In the genomic region with DNA sequence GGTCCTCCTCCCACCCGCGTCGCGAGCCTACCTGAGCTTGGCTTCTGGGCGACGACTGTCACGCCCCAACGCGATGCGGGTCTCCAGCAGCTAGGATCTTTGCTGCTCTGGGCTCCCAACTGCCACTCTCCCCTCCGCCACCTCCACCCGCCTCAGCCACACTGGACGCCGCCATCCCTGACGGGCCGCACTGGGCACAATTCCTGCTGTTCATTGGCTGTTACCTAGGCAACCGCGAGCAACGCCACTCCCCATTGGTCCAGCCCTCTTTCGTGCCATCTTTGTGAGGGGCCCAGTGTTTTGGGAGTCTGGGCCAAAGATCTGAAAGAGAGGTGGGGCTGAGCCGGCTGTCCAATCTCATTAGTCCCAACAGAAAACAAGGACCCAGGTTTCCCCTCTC, we compare ENCODE assay signal across 8 mouse cellular contexts. TPM values are rescaled to one million over a fixed set of nuclear protein-coding genes. Genes with fewer than 3 reads are reported as not detected.
DNase-seq lines count a peak whose midpoint lies in the region; ATAC-seq lines count a peak whose summit lies in the region.

A gene (minus strand): TSS at position 192 of the 400 bp plus-strand sequence.

- under 1% methylated on average over 21 of the region's 21 CpGs for WGBS in hindbrain, embryonic 11.5 days
- WGBS in lung, embryonic 16.5 days, result under 1% methylated on average over 21 of the region's 21 CpGs

- H3K4me2 ChIP-seq in hindbrain, embryonic 11.5 days (replicated peaks; ENCODE audit: low read depth, low read length), result peak within 1 kb of the TSS; percentile 86
- peak within 1 kb of the TSS; percentile 77 for H3K4me2 ChIP-seq in lung, embryonic 16.5 days (ENCODE audit: low read depth, low read length)

- ATAC-seq in hindbrain, embryonic 11.5 days (ENCODE audit: low FRiP score), result peak; percentile 82
- peak; percentile 59 for ATAC-seq in lung, embryonic 16.5 days (ENCODE audit: low read depth)

- H3K4me3 ChIP-seq in hindbrain, embryonic 11.5 days (ENCODE audit: low read depth, low read length), result peak within 1 kb of the TSS; percentile 75
- peak within 1 kb of the TSS; percentile 72 for H3K4me3 ChIP-seq in lung, embryonic 16.5 days (ENCODE audit: low read length)

- no peaks in the 10 kb centered on the region for H3K9me3 ChIP-seq in hindbrain, embryonic 11.5 days (ENCODE audit: control insufficient read depth, low read length)
- H3K9me3 ChIP-seq in lung, embryonic 16.5 days (ENCODE audit: control insufficient read depth, low read length), result no peaks in the 10 kb centered on the region

- peaks cover 5% of the 10 kb centered on the region; the same call in 1 of the 2 replicates for H3K4me1 ChIP-seq in hindbrain, embryonic 11.5 days (replicated peaks; ENCODE audit: control insufficient read depth, insufficient read depth, low read length)
- peaks cover 19% of the 10 kb centered on the region for H3K4me1 ChIP-seq in lung, embryonic 16.5 days (replicated peaks; ENCODE audit: control insufficient read depth, insufficient read depth, low read length)

- H3K9ac ChIP-seq in hindbrain, embryonic 11.5 days (ENCODE audit: low read depth, low read length), result peak within 1 kb of the TSS; percentile 78
- H3K9ac ChIP-seq in lung, embryonic 16.5 days (ENCODE audit: low read length), result peak within 1 kb of the TSS; percentile 64

- peak; percentile 60 for DNase-seq in WW6 (ENCODE audit: low read depth, low spot score)
- DNase-seq in cerebellum, adult 9-11 months, result peak; percentile 93
- peak; percentile 88 to 90 for DNase-seq in frontal cortex, postnatal 14 days (ENCODE audit: low spot score in 2 of 2)
- peak; percentile 95 for DNase-seq in hindbrain, embryonic 11.5 days (ENCODE audit: low spot score)
- peak; percentile 94 for DNase-seq in layer of hippocampus, postnatal 10 days (ENCODE audit: low spot score in 2 of 2)
- peak; percentile 98 for DNase-seq in retina, embryonic 14.5 days (ENCODE audit: low spot score)
- DNase-seq in urinary bladder, postnatal 25 days (ENCODE audit: low spot score), result peak; percentile 63

- no peaks in the 10 kb centered on the region for H3K27me3 ChIP-seq in hindbrain, embryonic 11.5 days (ENCODE audit: control insufficient read depth, insufficient read depth, low read length)
- H3K27me3 ChIP-seq in lung, embryonic 16.5 days (ENCODE audit: control insufficient read depth, insufficient read depth, low read depth, low read length), result no peaks in the 10 kb centered on the region

- H3K36me3 ChIP-seq in hindbrain, embryonic 11.5 days (ENCODE audit: control insufficient read depth, insufficient read depth, low read length), result no peaks in the 10 kb centered on the region
- H3K36me3 ChIP-seq in lung, embryonic 16.5 days (ENCODE audit: control insufficient read depth, insufficient read depth, low read length), result no peaks in the 10 kb centered on the region

- peak within 1 kb of the TSS; percentile 58 for H3K27ac ChIP-seq in hindbrain, embryonic 11.5 days (ENCODE audit: low read depth, low read length)
- no peak within 1 kb of the TSS for H3K27ac ChIP-seq in lung, embryonic 16.5 days (ENCODE audit: low read length)

RNA-seq across cellular contexts. Expression of the gene that starts here (rescaled TPM):
- polyA plus RNA-seq in hindbrain, embryonic 11.5 days (2014; fragmentation: Nextera tagmentation; extraction: Ambion mirVana), result 75.1 and 76.1 TPM in 2 replicates
- 10 to 100 TPM; 63.7 to 68.2 TPM for total RNA-seq in layer of hippocampus, postnatal 10 days (2021)
- polyA plus RNA-seq in lung, embryonic 16.5 days (2015; fragmentation: Nextera tagmentation; extraction: Ambion mirVana), result 16.5 and 18.5 TPM in 2 replicates
